9 mouse cellular contexts compared by ENCODE assay signal in the genomic region with DNA sequence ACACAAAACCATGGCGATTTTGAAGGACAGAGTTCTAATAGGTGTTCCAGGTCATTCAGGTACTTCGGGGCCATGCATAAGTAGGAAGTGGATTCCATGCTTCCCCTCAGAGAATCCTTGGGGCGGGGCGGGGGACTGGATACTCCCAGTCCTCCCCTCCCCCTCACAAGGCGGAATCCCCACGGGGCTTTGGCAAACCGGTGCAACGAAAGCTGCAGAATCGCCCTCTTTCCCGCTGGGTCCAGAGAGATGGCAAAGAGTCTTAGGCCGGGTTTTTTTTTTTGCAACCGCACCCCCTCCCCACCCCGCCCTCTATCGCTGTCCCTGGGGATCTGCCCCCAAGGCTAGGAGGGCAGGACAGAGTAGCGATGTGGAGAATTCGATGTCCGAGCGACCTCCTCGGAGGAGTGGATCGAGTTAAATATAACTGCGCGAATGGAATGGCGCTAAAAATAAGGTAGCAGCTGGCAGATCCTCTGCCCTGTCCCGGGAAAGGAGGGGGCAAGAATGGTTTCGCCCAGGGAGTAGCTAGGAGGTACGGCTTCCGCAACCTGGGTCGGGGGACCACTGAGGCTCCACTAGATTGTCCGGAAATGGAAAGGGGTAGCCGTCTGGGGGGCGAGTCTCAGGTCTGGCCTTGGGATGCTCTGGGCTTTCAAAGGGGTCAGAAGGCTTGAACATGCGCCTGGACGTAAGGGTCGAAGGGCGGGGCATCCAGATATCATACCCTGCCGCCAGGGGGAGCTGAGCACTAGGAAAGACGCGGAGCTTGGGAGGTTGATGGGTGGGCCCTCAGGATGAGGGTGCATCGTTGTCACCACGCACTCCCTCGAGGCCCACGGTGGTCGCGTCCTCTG. TPM values are rescaled to one million over a fixed set of nuclear protein-coding genes. Genes with fewer than 3 reads are reported as not detected.
A peak's percentile ranks its signal among the peaks of the same experiment; 100 is the strongest.
DNase-seq lines count a peak whose midpoint lies in the region; ATAC-seq and TF ChIP-seq lines count a peak whose summit lies in the region.
"Had no signal": no experiment of that assay in that cellular context is flagged by ENCODE, and none has a peak within 500 bp of the region (broad histone marks: within the 10 kb centered on the region; RNA-seq: fewer than 3 reads in every experiment).

No protein-coding gene starts in this region.

- H3K9me3 ChIP-seq in kidney, postnatal 0 days (replicated peaks; ENCODE audit: low read length): no peaks in the 10 kb centered on the region
- H3K9me3 ChIP-seq in heart, embryonic 13.5 days: no peaks in the 10 kb centered on the region
- H3K9me3 ChIP-seq in liver, embryonic 12.5 days (replicated peaks): no peaks in the 10 kb centered on the region
- H3K9me3 ChIP-seq: liver, embryonic 13.5 days had no signal

- no peak overlapping the region for H3K4me2 ChIP-seq in kidney, postnatal 0 days (ENCODE audit: low read length)
- peak overlapping the region; percentile 67 for H3K4me2 ChIP-seq in heart, embryonic 13.5 days
- peak overlapping the region; percentile 31; the same call in 1 of the 2 replicates for H3K4me2 ChIP-seq in liver, embryonic 12.5 days

- no peak for ATAC-seq in kidney, postnatal 0 days (replicated peaks; ENCODE audit: low FRiP score, low read depth)
- ATAC-seq in heart, embryonic 13.5 days (ENCODE audit: extremely low read depth, insufficient number of reproducible peaks, low FRiP score, low TSS enrichment): no peak
- ATAC-seq in liver, embryonic 12.5 days: no peak
- no peak for ATAC-seq in monocyte, adult 5-6 weeks (replicated peaks; ENCODE audit: insufficient number of reproducible peaks, low FRiP score, low TSS enrichment, poor library complexity, severe bottlenecking)

- peak; percentile 47 for TF ChIP-seq CTCF in kidney, postnatal 0 days (IDR thresholded peaks at IDR 0.05; ENCODE audit: low read depth)

- H3K36me3 ChIP-seq in kidney, postnatal 0 days (ENCODE audit: insufficient read depth, low read length): no peaks in the 10 kb centered on the region
- H3K36me3 ChIP-seq in heart, embryonic 13.5 days: no peaks in the 10 kb centered on the region
- H3K36me3 ChIP-seq in liver, embryonic 12.5 days: no peaks in the 10 kb centered on the region
- H3K36me3 ChIP-seq: liver, embryonic 13.5 days had no signal

- DNase-seq in kidney, postnatal 0 days (ENCODE audit: low spot score): no peak
- DNase-seq in kidney, postnatal 14 days: no peak
- DNase-seq in embryo, embryonic 10.5 days (ENCODE audit: low spot score): peak; percentile 42
- no peak for DNase-seq in urinary bladder, postnatal 36 days (ENCODE audit: low spot score in 2 of 2)
- DNase-seq in left cerebral cortex, adult 9 months (ENCODE audit: low spot score in 2 of 2): no peak
- DNase-seq: liver, embryonic 13.5 days had no signal

- WGBS in kidney, postnatal 0 days: 3% methylated on average over 44 of the region's 44 CpGs
- 2% methylated on average over 44 of the region's 44 CpGs for WGBS in heart, embryonic 13.5 days
- 8% methylated on average over 44 of the region's 44 CpGs for WGBS in liver, embryonic 12.5 days (ENCODE audit: insufficient replicate concordance)

- H3K27me3 ChIP-seq in kidney, postnatal 0 days (ENCODE audit: insufficient read depth, low read length): peaks cover 75% of the 10 kb centered on the region
- peaks cover 94% of the 10 kb centered on the region for H3K27me3 ChIP-seq in heart, embryonic 13.5 days (replicated peaks)
- peaks cover 97% of the 10 kb centered on the region for H3K27me3 ChIP-seq in liver, embryonic 12.5 days (replicated peaks)

- no peak overlapping the region for H3K27ac ChIP-seq in kidney, postnatal 0 days
- no peak overlapping the region for H3K27ac ChIP-seq in heart, embryonic 13.5 days (replicated peaks)
- no peak overlapping the region for H3K27ac ChIP-seq in liver, embryonic 12.5 days
- H3K27ac ChIP-seq: liver, embryonic 13.5 days had no signal

- H3K4me1 ChIP-seq in kidney, postnatal 0 days (replicated peaks; ENCODE audit: insufficient read depth, low read length): no peaks in the 10 kb centered on the region
- peaks cover 20% of the 10 kb centered on the region for H3K4me1 ChIP-seq in heart, embryonic 13.5 days
- 0 out of 2 replicates have a peak, but pooled peaks cover 2% of the 10 kb centered on the region for H3K4me1 ChIP-seq in liver, embryonic 12.5 days

- H3K9ac ChIP-seq in kidney, postnatal 0 days (ENCODE audit: low read depth, low read length): no peak overlapping the region
- H3K9ac ChIP-seq in heart, embryonic 13.5 days: 0 out of 2 replicates have a peak overlapping the region, but pooled peaks have one; percentile 28
- no peak overlapping the region for H3K9ac ChIP-seq in liver, embryonic 12.5 days
- H3K9ac ChIP-seq: liver, embryonic 13.5 days had no signal

- no peak overlapping the region for H3K4me3 ChIP-seq in kidney, postnatal 0 days (replicated peaks; ENCODE audit: low read depth, low read length)
- H3K4me3 ChIP-seq in heart, embryonic 13.5 days: peak overlapping the region; percentile 46
- H3K4me3 ChIP-seq in liver, embryonic 12.5 days: no peak overlapping the region
- H3K4me3 ChIP-seq: liver, embryonic 13.5 days had no signal

RNA-seq across cellular contexts. Expression of a gene that starts 5.8 kb away (rescaled TPM):
- 0.05 TPM in 2 replicates for polyA plus RNA-seq in kidney, postnatal 0 days (2015; fragmentation: Nextera tagmentation; extraction: Ambion mirVana)
- not detected in 2 replicates for polyA plus RNA-seq in heart, embryonic 13.5 days (2015; fragmentation: Nextera tagmentation; extraction: Ambion mirVana)
- 0.10 TPM in 1 of 2 replicates, not detected in the other for polyA plus RNA-seq in liver, embryonic 12.5 days (2016; fragmentation: Nextera tagmentation; extraction: Ambion mirVana)
- total RNA-seq in monocyte, adult 5-6 weeks (2017): not detected in 3 replicates
- polyA plus RNA-seq: liver, embryonic 13.5 days had no signal
